Mouse (Mus musculus) lung, embryonic 15.5 days (tissue): Measurements from ENCODE around the gene Phf11a. TPM values are rescaled to one million over a fixed set of nuclear protein-coding genes. Genes with fewer than 3 reads are reported as not detected.

Experiments used
- ATAC-seq: fragments of 200-750 bp; cut with Nextera tagmentation; 2 replicates; pipeline ENCODE4 v1.8.0; 2017; ENCODE audit warnings: moderate number of reproducible peaks, borderline replicate concordance; ENCODE audit not compliant: low FRiP score, low TSS enrichment; ENCODE audit errors: extremely low read depth
- H3K27ac ChIP-seq: fragments of 300-500 bp; sonication (generic); 2 replicates; pipeline ENCODE4 v1.5.1; 2015; ENCODE audit warnings: moderate library complexity, mild to moderate bottlenecking, inconsistent platforms
- H3K27me3 ChIP-seq: fragments of 300-500 bp; sonication (generic); 2 replicates; pipeline ENCODE4 v1.6.1; 2015; ENCODE audit warnings: inconsistent platforms
- H3K36me3 ChIP-seq: fragments of 300-500 bp; sonication (generic); 2 replicates; pipeline ENCODE4 v1.6.1; 2015; ENCODE audit warnings: inconsistent platforms
- H3K4me1 ChIP-seq: fragments of 300-500 bp; sonication (generic); 2 replicates; pipeline ENCODE4 v1.6.1; 2015; ENCODE audit warnings: inconsistent platforms
- H3K4me2 ChIP-seq: fragments of 300-500 bp; sonication (generic); 2 replicates; pipeline ENCODE4 v1.6.1; 2015; ENCODE audit warnings: inconsistent platforms, mild to moderate bottlenecking, moderate library complexity
- H3K4me3 ChIP-seq: fragments of 300-500 bp; sonication (generic); 2 replicates; pipeline ENCODE4 v1.5.1; 2015; ENCODE audit warnings: mild to moderate bottlenecking, inconsistent platforms
- H3K9ac ChIP-seq: fragments of 300-500 bp; sonication (generic); 2 replicates; pipeline ENCODE4 v1.6.1; 2015; ENCODE audit warnings: inconsistent platforms
- H3K9me3 ChIP-seq: fragments of 300-500 bp; sonication (generic); 2 replicates; pipeline ENCODE4 v1.6.1; 2016; ENCODE audit warnings: inconsistent platforms
- WGBS: fragments of 180-500 bp; shearing (Covaris S2); methylation state at CpG from one replicate; pipeline ENCODE4 v1.1.7; 2015; 5-methylcytosine and 5-hydroxymethylcytosine counted together
- polyA plus RNA-seq: library from polyadenylated mRNA; unstranded; fragments of >200 nt; fragmentation: Nextera tagmentation; extraction: Ambion mirVana; gene quantifications from 2 replicates; pipeline ENCODE4 v1.2.1, GENCODE M21; 2015

Gene Phf11a
- polyA plus RNA-seq, 1 experiment from 2014 or later = not detected

- H3K9ac ChIP-seq = no peak overlapping the region
- 64% methylated on average over 5 of the region's 5 CpGs for WGBS
- no peaks in the 10 kb centered on the region for H3K9me3 ChIP-seq
- no peak overlapping the region for H3K27ac ChIP-seq
- peaks cover 83% of the 10 kb centered on the region for H3K36me3 ChIP-seq
- no peaks in the 10 kb centered on the region for H3K27me3 ChIP-seq
- no peak overlapping the region for H3K4me2 ChIP-seq
- H3K4me1 ChIP-seq = no peaks in the 10 kb centered on the region
- no peak for ATAC-seq
- no peak overlapping the region for H3K4me3 ChIP-seq
These were observed 65.3 kb downstream of the Phf11a start for GRCm38 (mm10) chr14:59232003-59232402.

- H3K27me3 ChIP-seq = no peaks in the 10 kb centered on the region
- no peak overlapping the region for H3K27ac ChIP-seq
- ATAC-seq = no peak
- H3K4me2 ChIP-seq = no peak overlapping the region
- no peak overlapping the region for H3K4me3 ChIP-seq
- H3K4me1 ChIP-seq = no peaks in the 10 kb centered on the region
- no peaks in the 10 kb centered on the region for H3K9me3 ChIP-seq
- no peak overlapping the region for H3K9ac ChIP-seq
- 91% methylated on average over 21 of the region's 21 CpGs for WGBS
- peaks cover 87% of the 10 kb centered on the region for H3K36me3 ChIP-seq
These were observed 66.9 kb downstream of the Phf11a start for GRCm38 (mm10) chr14:59230331-59230966.

- no peak overlapping the region for H3K4me2 ChIP-seq
- 96% methylated on average over 3 of the region's 3 CpGs for WGBS
- H3K27ac ChIP-seq = no peak overlapping the region
- peaks cover 86% of the 10 kb centered on the region for H3K36me3 ChIP-seq
- H3K9me3 ChIP-seq = no peaks in the 10 kb centered on the region
- no peak overlapping the region for H3K9ac ChIP-seq
- no peak for ATAC-seq
- H3K4me1 ChIP-seq = no peaks in the 10 kb centered on the region
- no peaks in the 10 kb centered on the region for H3K27me3 ChIP-seq
- H3K4me3 ChIP-seq = no peak overlapping the region
These were observed 67.5 kb downstream of the Phf11a start for GRCm38 (mm10) chr14:59229822-59230221.

Other genes starting within 250 kb of the Phf11a start
- not detected in 2 replicates for gene 1700129C05Rik, start 154.6 kb downstream of the Phf11a start, polyA plus RNA-seq
- not detected in 2 replicates for gene Gm5142, start 118.8 kb downstream of the Phf11a start, polyA plus RNA-seq
- gene Rcbtb1, start 96.3 kb downstream of the Phf11a start, polyA plus RNA-seq = 53.6 and 54.6 TPM in 2 replicates
- 0.16 TPM in 1 of 2 replicates, not detected in the other for gene Gm6904, start 37.3 kb downstream of the Phf11a start, polyA plus RNA-seq
- 0.49 and 0.55 TPM in 2 replicates for gene Phf11b, start 43.8 kb upstream of the Phf11a start, polyA plus RNA-seq
- gene Phf11d, start 67.9 kb upstream of the Phf11a start, polyA plus RNA-seq = 1.4 and 1.7 TPM in 2 replicates
- gene Phf11c, start 97.9 kb upstream of the Phf11a start, polyA plus RNA-seq = 0.55 and 0.64 TPM in 2 replicates
- gene Setdb2, start 143.4 kb upstream of the Phf11a start, polyA plus RNA-seq = 11.7 and 12.5 TPM in 2 replicates
- gene Cab39l, start 143.4 kb upstream of the Phf11a start, polyA plus RNA-seq = 41.8 and 44.7 TPM in 2 replicates